Mouse (Mus musculus): ENCODE results near the gene Rnasek. TPM values are rescaled to one million over a fixed set of nuclear protein-coding genes. Genes with fewer than 3 reads are reported as not detected.

The Rnasek gene
- polyA plus RNA-seq, 1 experiment = 88.5 TPM

DNA sequence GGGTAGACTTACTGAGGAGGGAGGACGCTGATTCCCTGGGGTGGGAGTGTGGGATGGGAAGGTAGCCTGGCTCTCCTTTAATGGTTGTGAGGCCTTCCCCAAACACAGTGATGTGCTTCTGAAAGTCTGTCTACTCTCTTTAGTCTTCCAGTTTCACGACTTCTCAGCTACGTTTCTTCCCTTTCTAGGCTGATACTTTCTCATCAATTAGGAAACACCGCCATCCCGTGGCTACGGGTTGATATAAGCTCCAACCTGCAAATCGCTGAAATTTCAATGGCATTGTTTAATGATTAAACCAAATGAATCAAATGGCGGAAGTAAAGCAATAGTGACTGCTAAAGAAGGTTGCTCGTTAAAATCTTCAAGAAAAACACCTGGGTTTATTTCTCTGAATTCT, 26.7 kb downstream of the Rnasek start:
- H3K9ac ChIP-seq (ENCODE audit: low read depth, poor library complexity, severe bottlenecking) = no peak overlapping the region
- no peaks in the 10 kb centered on the region for H3K9me3 ChIP-seq (replicated peaks; ENCODE audit: control insufficient read depth, insufficient read depth, low read length, poor library complexity, severe bottlenecking)
- no peaks in the 10 kb centered on the region for H3K27me3 ChIP-seq (ENCODE audit: control insufficient read depth, insufficient read depth, low read length, poor library complexity, severe bottlenecking)
- TF ChIP-seq EP300 (IDR thresholded peaks at IDR 0.05; ENCODE audit: insufficient read depth, low read depth, low read length) = no peak
- no peak for TF ChIP-seq CTCF (IDR thresholded peaks at IDR 0.05; ENCODE audit: low read depth, low read length)
- no peak for TF ChIP-seq POLR2A (IDR thresholded peaks at IDR 0.05; ENCODE audit: insufficient read depth, low read length)
- no peak overlapping the region for H3K4me3 ChIP-seq (ENCODE audit: low read depth, low read length)
- no peak overlapping the region for H3K27ac ChIP-seq (ENCODE audit: insufficient read depth, low read length)
- no peaks in the 10 kb centered on the region for H3K36me3 ChIP-seq (ENCODE audit: control insufficient read depth, insufficient read depth, low read length, poor library complexity, severe bottlenecking)
- H3K4me1 ChIP-seq (ENCODE audit: control insufficient read depth, insufficient read depth, low read length) = no peaks in the 10 kb centered on the region

- no peak within 1 kb of the TSS for H3K4me3 ChIP-seq (ENCODE audit: low read depth, low read length)
- no peak for TF ChIP-seq CTCF (IDR thresholded peaks at IDR 0.05; ENCODE audit: low read depth, low read length)
- no peak for TF ChIP-seq POLR2A (IDR thresholded peaks at IDR 0.05; ENCODE audit: insufficient read depth, low read length)
- TF ChIP-seq EP300 (IDR thresholded peaks at IDR 0.05; ENCODE audit: insufficient read depth, low read depth, low read length) = no peak
- H3K36me3 ChIP-seq (ENCODE audit: control insufficient read depth, insufficient read depth, low read length, poor library complexity, severe bottlenecking) = no peaks in the 10 kb centered on the region
- no peaks in the 10 kb centered on the region for H3K4me1 ChIP-seq (ENCODE audit: control insufficient read depth, insufficient read depth, low read length)
- no peak within 1 kb of the TSS for H3K27ac ChIP-seq (ENCODE audit: insufficient read depth, low read length)
- no peaks in the 10 kb centered on the region for H3K27me3 ChIP-seq (ENCODE audit: control insufficient read depth, insufficient read depth, low read length, poor library complexity, severe bottlenecking)
- H3K9me3 ChIP-seq (replicated peaks; ENCODE audit: control insufficient read depth, insufficient read depth, low read length, poor library complexity, severe bottlenecking) = no peaks in the 10 kb centered on the region
- peak within 1 kb of the TSS; percentile 41 for H3K9ac ChIP-seq (ENCODE audit: low read depth, poor library complexity, severe bottlenecking)
These were observed 27.2 kb downstream of the Rnasek start, which contains the start of gene Slc16a11 for GRCm38 (mm10) chr11:70212423-70212822. Gene Slc16a11, plus strand, starts transcription at chr11:70212752.

DNA sequence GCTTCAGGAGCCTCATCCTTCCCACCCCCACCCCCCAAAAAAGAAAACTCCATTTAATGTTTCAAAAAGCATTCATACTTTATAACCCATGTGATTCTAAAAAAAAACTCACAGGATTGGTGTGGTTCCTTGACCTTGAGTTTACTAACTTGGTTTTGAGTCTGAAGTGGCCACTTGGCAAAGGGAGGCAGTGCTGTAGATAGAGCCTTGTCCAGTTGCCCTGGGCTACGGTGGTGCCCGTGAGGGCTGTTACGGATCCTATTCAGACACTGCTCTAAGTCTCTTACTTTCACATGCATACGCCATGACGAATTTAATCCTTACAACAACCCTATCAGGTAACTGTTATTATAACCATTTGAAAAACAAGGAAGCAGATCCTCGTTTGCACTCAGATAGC, 27.7 kb downstream of the Rnasek start:
- H3K27me3 ChIP-seq (ENCODE audit: control insufficient read depth, insufficient read depth, low read length, poor library complexity, severe bottlenecking) = no peaks in the 10 kb centered on the region
- no peak overlapping the region for H3K4me3 ChIP-seq (ENCODE audit: low read depth, low read length)
- no peaks in the 10 kb centered on the region for H3K4me1 ChIP-seq (ENCODE audit: control insufficient read depth, insufficient read depth, low read length)
- no peaks in the 10 kb centered on the region for H3K9me3 ChIP-seq (replicated peaks; ENCODE audit: control insufficient read depth, insufficient read depth, low read length, poor library complexity, severe bottlenecking)
- no peak overlapping the region for H3K9ac ChIP-seq (ENCODE audit: low read depth, poor library complexity, severe bottlenecking)
- H3K27ac ChIP-seq (ENCODE audit: insufficient read depth, low read length) = no peak overlapping the region
- no peak for TF ChIP-seq EP300 (IDR thresholded peaks at IDR 0.05; ENCODE audit: insufficient read depth, low read depth, low read length)
- TF ChIP-seq CTCF (IDR thresholded peaks at IDR 0.05; ENCODE audit: low read depth, low read length) = no peak
- no peak for TF ChIP-seq POLR2A (IDR thresholded peaks at IDR 0.05; ENCODE audit: insufficient read depth, low read length)
- H3K36me3 ChIP-seq (ENCODE audit: control insufficient read depth, insufficient read depth, low read length, poor library complexity, severe bottlenecking) = no peaks in the 10 kb centered on the region

DNA sequence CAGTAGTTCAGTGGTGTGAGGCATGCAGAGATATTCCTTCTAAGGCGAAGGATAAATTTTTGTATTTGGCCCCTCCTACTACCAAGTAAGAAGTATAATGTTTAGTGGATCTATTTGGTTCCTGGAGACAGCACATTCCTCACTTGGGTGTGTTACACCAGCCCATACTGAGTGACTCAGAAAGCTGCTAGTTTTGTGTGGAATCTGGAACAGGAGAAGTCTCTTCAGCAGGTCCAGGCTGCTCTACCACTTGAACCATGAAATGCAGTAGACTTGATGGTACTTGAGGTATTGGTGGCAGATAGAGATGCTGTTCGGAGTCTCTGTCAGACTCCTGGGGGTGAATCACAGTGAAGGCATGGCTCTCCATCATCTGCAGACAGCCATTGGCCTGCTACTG, 29.0 kb downstream of the Rnasek start:
- H3K36me3 ChIP-seq (ENCODE audit: control insufficient read depth, insufficient read depth, low read length, poor library complexity, severe bottlenecking) = no peaks in the 10 kb centered on the region
- H3K4me1 ChIP-seq (ENCODE audit: control insufficient read depth, insufficient read depth, low read length) = no peaks in the 10 kb centered on the region
- no peak overlapping the region for H3K9ac ChIP-seq (ENCODE audit: low read depth, poor library complexity, severe bottlenecking)
- no peaks in the 10 kb centered on the region for H3K9me3 ChIP-seq (replicated peaks; ENCODE audit: control insufficient read depth, insufficient read depth, low read length, poor library complexity, severe bottlenecking)
- H3K4me3 ChIP-seq (ENCODE audit: low read depth, low read length) = no peak overlapping the region
- TF ChIP-seq EP300 (IDR thresholded peaks at IDR 0.05; ENCODE audit: insufficient read depth, low read depth, low read length) = no peak
- no peak for TF ChIP-seq POLR2A (IDR thresholded peaks at IDR 0.05; ENCODE audit: insufficient read depth, low read length)
- no peak for TF ChIP-seq CTCF (IDR thresholded peaks at IDR 0.05; ENCODE audit: low read depth, low read length)
- no peak overlapping the region for H3K27ac ChIP-seq (ENCODE audit: insufficient read depth, low read length)
- no peaks in the 10 kb centered on the region for H3K27me3 ChIP-seq (ENCODE audit: control insufficient read depth, insufficient read depth, low read length, poor library complexity, severe bottlenecking)

GRCm38 (mm10) chr11:70208778-70209388, 30.8 kb downstream of the Rnasek start:
- H3K9me3 ChIP-seq (replicated peaks; ENCODE audit: control insufficient read depth, insufficient read depth, low read length, poor library complexity, severe bottlenecking) = no peaks in the 10 kb centered on the region
- no peaks in the 10 kb centered on the region for H3K27me3 ChIP-seq (ENCODE audit: control insufficient read depth, insufficient read depth, low read length, poor library complexity, severe bottlenecking)
- TF ChIP-seq POLR2A (IDR thresholded peaks at IDR 0.05; ENCODE audit: insufficient read depth, low read length) (no peak), CTCF (IDR thresholded peaks at IDR 0.05; ENCODE audit: low read depth, low read length) (no peak)
- H3K36me3 ChIP-seq (ENCODE audit: control insufficient read depth, insufficient read depth, low read length, poor library complexity, severe bottlenecking) = no peaks in the 10 kb centered on the region
- H3K4me3 ChIP-seq (ENCODE audit: low read depth, low read length) = no peak overlapping the region
- H3K4me1 ChIP-seq (ENCODE audit: control insufficient read depth, insufficient read depth, low read length) = no peaks in the 10 kb centered on the region
- H3K9ac ChIP-seq (ENCODE audit: low read depth, poor library complexity, severe bottlenecking) = no peak overlapping the region
- H3K27ac ChIP-seq (ENCODE audit: insufficient read depth, low read length) = no peak overlapping the region; the same call in 1 of the 2 replicates

DNA sequence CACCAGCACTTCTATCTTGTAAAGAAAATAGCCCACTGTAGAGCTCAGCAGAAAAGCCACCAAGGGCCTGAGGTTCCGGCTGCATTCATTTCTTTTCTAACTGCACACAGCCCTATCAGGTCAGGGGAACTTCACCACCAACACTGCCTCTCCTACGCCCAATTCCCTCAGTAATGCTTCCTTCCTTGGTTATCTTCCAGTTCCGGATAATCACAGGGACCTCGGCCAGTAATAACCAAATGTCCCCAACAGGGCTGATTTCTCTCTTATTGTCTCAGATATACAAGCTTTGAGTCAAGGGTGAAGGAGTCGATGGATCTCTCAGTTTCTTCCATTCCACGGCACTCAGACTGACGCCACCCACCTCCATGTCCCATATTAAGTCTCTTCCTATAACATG, 32.4 kb downstream of the Rnasek start:
- Histone ChIP-seq H3K27me3 (ENCODE audit: control insufficient read depth, insufficient read depth, low read length, poor library complexity, severe bottlenecking) (no peaks in the 10 kb centered on the region), H3K9ac (ENCODE audit: low read depth, poor library complexity, severe bottlenecking) (no peak overlapping the region), H3K4me1 (ENCODE audit: control insufficient read depth, insufficient read depth, low read length) (no peaks in the 10 kb centered on the region), H3K27ac (ENCODE audit: insufficient read depth, low read length) (no peak overlapping the region), H3K4me3 (ENCODE audit: low read depth, low read length) (no peak overlapping the region), H3K9me3 (replicated peaks; ENCODE audit: control insufficient read depth, insufficient read depth, low read length, poor library complexity, severe bottlenecking) (no peaks in the 10 kb centered on the region), H3K36me3 (ENCODE audit: control insufficient read depth, insufficient read depth, low read length, poor library complexity, severe bottlenecking) (no peaks in the 10 kb centered on the region)
- no peak for TF ChIP-seq POLR2A (IDR thresholded peaks at IDR 0.05; ENCODE audit: insufficient read depth, low read length)
- no peak for TF ChIP-seq CTCF (IDR thresholded peaks at IDR 0.05; ENCODE audit: low read depth, low read length)
- TF ChIP-seq EP300 (IDR thresholded peaks at IDR 0.05; ENCODE audit: insufficient read depth, low read depth, low read length) = no peak
